Mouse (Mus musculus) kidney, embryonic 16.5 days (tissue): ENCODE results near the gene Ntsr1. TPM values are rescaled to one million over a fixed set of nuclear protein-coding genes. Genes with fewer than 3 reads are reported as not detected.
A peak's percentile ranks its signal among the peaks of the same experiment; 100 is the strongest.

Experiments
- ATAC-seq: fragments of 200-750 bp; cut with Nextera tagmentation; 2 replicates; pipeline ENCODE4 v1.8.0; 2017; ENCODE audit warnings: moderate TSS enrichment; ENCODE audit not compliant: low FRiP score, low TSS enrichment
- H3K27ac ChIP-seq: fragments of 300-500 bp; sonication (generic); 2 replicates; pipeline ENCODE4 v1.5.1; 2014; ENCODE audit warnings: low read length
- H3K27me3 ChIP-seq: fragments of 300-500 bp; sonication (generic); 2 replicates; pipeline ENCODE4 v1.6.1; 2014; ENCODE audit warnings: low read length, control low read depth, mixed read lengths; ENCODE audit not compliant: insufficient read depth
- H3K36me3 ChIP-seq: fragments of 300-500 bp; sonication (generic); 2 replicates; pipeline ENCODE4 v1.6.1; 2014; ENCODE audit warnings: low read length, control low read depth, mixed read lengths; ENCODE audit not compliant: insufficient read depth
- H3K4me1 ChIP-seq: fragments of 300-500 bp; sonication (generic); 2 replicates; pipeline ENCODE4 v1.6.1; 2014; ENCODE audit warnings: low read length, control low read depth, mixed read lengths; ENCODE audit not compliant: insufficient read depth
- H3K4me2 ChIP-seq: fragments of 300-500 bp; sonication (generic); replicated peaks from 2 replicates; pipeline ENCODE4 v1.6.1; 2014; ENCODE audit warnings: low read depth, low read length
- H3K4me3 ChIP-seq: fragments of 300-500 bp; sonication (generic); 2 replicates; pipeline ENCODE4 v1.5.1; 2014; ENCODE audit warnings: mild to moderate bottlenecking, low read length
- H3K9ac ChIP-seq: fragments of 300-500 bp; sonication (generic); replicated peaks from 2 replicates; pipeline ENCODE4 v1.6.1; 2014; ENCODE audit warnings: low read length
- H3K9me3 ChIP-seq: fragments of 300-500 bp; sonication (generic); 2 replicates; pipeline ENCODE4 v1.6.1; 2016; ENCODE audit warnings: low read length, control low read depth
- WGBS: fragments of 180-500 bp; shearing (Covaris S2); extraction: QIAGEN DNeasy Blood & Tissue Kit; methylation state at CpG from one replicate; pipeline ENCODE4 v1.1.7; 2014; 5-methylcytosine and 5-hydroxymethylcytosine counted together
- polyA plus RNA-seq: library from polyadenylated mRNA; unstranded; fragments of >200 nt; fragmentation: Nextera tagmentation; extraction: Ambion mirVana; gene quantifications from 2 replicates; pipeline ENCODE4 v1.2.1, GENCODE M21; 2015

Gene Ntsr1
- polyA plus RNA-seq, 1 experiment from 2014 or later = 7.4 TPM

GRCm38 (mm10) chr2:180578686-180579085 is 78.9 kb downstream of the Ntsr1 start:
- Histone ChIP-seq H3K9ac (no peak overlapping the region), H3K36me3 (no peaks in the 10 kb centered on the region), H3K27me3 (no peaks in the 10 kb centered on the region), H3K4me1 (peaks cover 21% of the 10 kb centered on the region), H3K27ac (no peak overlapping the region), H3K4me3 (no peak overlapping the region), H3K4me2 (no peak overlapping the region), H3K9me3 (no peaks in the 10 kb centered on the region)
- no peak for ATAC-seq
- 1% methylated on average over 3 of the region's 3 CpGs for WGBS

DNA sequence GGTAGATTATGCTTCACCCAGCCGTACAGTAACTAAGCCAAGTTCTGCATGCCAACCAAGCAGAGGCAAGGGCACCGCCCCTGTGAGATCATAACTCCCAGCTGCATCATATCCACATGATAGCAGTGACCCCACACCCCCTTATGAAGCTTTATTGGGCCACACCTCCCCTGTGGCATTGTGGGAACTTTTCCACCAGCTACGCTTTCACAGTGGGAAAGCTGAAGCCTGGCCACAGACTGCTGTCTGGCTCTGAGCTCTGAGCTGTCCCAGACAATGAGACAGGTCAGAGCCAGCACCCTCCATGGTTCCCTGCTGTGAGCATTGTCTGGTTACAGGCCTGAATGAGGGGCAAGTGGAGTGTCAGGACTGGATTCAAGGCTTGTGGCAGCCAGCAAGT is 81.2 kb downstream of the Ntsr1 start, which contains the start of gene Mrgbp:
TSS of gene Mrgbp (plus strand) at position 303 of the 400 bp plus-strand sequence.
- Histone ChIP-seq H3K4me2 (peak within 1 kb of the TSS; percentile 77; the same call in 1 of the 2 replicates), H3K27ac (no peak within 1 kb of the TSS), H3K27me3 (no peaks in the 10 kb centered on the region), H3K36me3 (peaks cover 6% of the 10 kb centered on the region), H3K9ac (no peak within 1 kb of the TSS), H3K9me3 (no peaks in the 10 kb centered on the region), H3K4me3 (no peak within 1 kb of the TSS), H3K4me1 (peaks cover 20% of the 10 kb centered on the region)
- WGBS = 67% methylated on average over 3 of the region's 3 CpGs
- ATAC-seq = no peak

DNA sequence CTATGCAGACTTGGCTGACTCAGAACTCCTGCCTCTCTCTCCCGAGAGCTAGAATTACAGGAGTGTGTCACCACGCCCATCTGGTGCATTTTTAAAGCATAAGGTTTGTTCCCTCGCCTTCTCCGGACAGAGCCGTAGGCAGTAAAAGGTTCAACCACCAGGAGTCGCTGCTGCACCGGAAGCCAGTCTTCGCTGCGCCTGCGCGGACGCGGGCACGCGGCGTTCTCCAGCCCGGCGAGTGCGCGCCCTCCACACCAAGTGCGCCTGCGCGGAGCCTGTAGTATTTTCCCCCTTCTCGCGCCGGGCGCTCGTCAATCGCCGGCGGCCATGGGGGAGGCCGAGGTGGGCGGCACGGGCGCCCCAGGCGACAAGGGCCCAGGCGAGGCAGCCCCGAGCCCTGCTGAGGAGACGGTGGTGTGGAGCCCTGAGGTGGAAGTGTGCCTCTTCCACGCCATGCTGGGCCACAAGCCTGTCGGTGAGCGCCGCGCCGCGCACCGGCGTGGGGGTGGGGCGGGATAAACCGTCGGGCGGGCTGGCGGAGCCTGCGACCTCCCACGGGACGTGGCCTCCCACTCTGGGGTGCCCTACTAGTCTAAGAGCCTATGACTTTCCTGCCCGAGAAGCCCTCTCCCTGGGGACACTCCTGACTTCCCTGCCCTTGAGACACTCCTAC is 82.8 kb downstream of the Ntsr1 start:
- peak; percentile 81 for ATAC-seq
- Histone ChIP-seq H3K27me3 (no peaks in the 10 kb centered on the region), H3K4me1 (peaks cover 17% of the 10 kb centered on the region), H3K9ac (peak overlapping the region; percentile 97), H3K4me2 (peak overlapping the region; percentile 77), H3K27ac (peak overlapping the region; percentile 26), H3K9me3 (no peaks in the 10 kb centered on the region), H3K4me3 (peak overlapping the region; percentile 70), H3K36me3 (peaks cover 17% of the 10 kb centered on the region)
- WGBS = under 1% methylated on average over 55 of the region's 57 CpGs

GRCm38 (mm10) chr2:180583154-180583507 is 83.4 kb downstream of the Ntsr1 start:
- no peaks in the 10 kb centered on the region for H3K9me3 ChIP-seq
- H3K4me3 ChIP-seq = peak overlapping the region; percentile 70
- H3K4me1 ChIP-seq = peaks cover 17% of the 10 kb centered on the region
- 23% methylated on average over 6 of the region's 7 CpGs for WGBS
- peak overlapping the region; percentile 97 for H3K9ac ChIP-seq
- no peak overlapping the region; the same call in 1 of the 2 replicates for H3K27ac ChIP-seq
- H3K36me3 ChIP-seq = peaks cover 17% of the 10 kb centered on the region
- H3K27me3 ChIP-seq = no peaks in the 10 kb centered on the region
- ATAC-seq = no peak
- H3K4me2 ChIP-seq = peak overlapping the region; percentile 77

GRCm38 (mm10) chr2:180588736-180589122 is 89.0 kb downstream of the Ntsr1 start:
- Histone ChIP-seq H3K4me3 (peak overlapping the region; percentile 91), H3K4me2 (peak overlapping the region; percentile 81), H3K27me3 (no peaks in the 10 kb centered on the region), H3K36me3 (peaks cover 41% of the 10 kb centered on the region), H3K4me1 (peaks cover 13% of the 10 kb centered on the region), H3K9me3 (no peaks in the 10 kb centered on the region), H3K27ac (peak overlapping the region; percentile 92), H3K9ac (peak overlapping the region; percentile 89)
- WGBS = 50% methylated on average over 6 of the region's 6 CpGs
- ATAC-seq = 0 out of 2 replicates have a peak, but pooled peaks have one; percentile 7

DNA sequence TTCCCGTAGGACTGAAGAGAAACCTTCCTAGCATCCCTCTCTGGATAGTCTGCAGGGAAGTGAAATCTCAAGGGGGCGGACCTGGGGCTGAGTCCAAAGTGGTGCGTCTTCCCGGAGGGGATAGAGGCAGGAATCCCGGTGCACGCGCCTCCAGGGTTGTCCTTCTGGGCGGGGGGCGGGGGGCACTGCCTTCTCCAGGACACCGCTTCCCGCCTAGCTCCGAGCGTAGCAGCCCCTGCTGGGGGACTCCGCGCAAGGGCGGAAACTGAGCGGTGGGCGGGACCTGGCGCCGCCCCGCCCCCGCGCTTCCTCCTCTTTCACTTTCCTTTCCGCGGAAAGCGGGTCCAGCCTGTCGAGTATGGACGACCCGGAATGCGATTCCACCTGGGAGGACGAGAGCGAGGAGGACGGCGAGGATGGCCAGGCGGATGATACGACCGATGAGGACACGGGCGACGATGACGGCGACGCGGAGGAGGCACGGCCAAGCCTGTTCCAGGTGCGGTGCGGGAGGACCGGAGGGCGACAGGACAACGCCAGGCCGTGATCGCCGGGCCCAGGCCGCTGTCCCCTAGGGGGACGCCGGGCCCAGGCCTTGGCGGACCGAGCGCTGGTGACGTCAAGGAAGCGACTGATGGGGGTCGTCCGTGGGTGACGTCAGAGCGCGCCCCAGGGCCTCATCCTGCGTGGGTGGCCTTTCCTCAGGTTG is 89.5 kb downstream of the Ntsr1 start, which contains the start of gene Ogfr:
TSS of gene Ogfr (plus strand) at position 123 of the 709 bp plus-strand sequence.
- peak within 1 kb of the TSS; percentile 81 for H3K4me2 ChIP-seq
- peak within 1 kb of the TSS; percentile 92 for H3K27ac ChIP-seq
- H3K27me3 ChIP-seq = no peaks in the 10 kb centered on the region
- no peaks in the 10 kb centered on the region for H3K9me3 ChIP-seq
- WGBS = under 1% methylated on average over 67 of the region's 67 CpGs
- peak within 1 kb of the TSS; percentile 89 for H3K9ac ChIP-seq
- peak; percentile 93 for ATAC-seq
- H3K4me1 ChIP-seq = peaks cover 8% of the 10 kb centered on the region
- H3K4me3 ChIP-seq = peak within 1 kb of the TSS; percentile 91
- H3K36me3 ChIP-seq = peaks cover 47% of the 10 kb centered on the region

Other genes starting within 250 kb of the Ntsr1 start
- gene Rps21, start 242.6 kb upstream of the Ntsr1 start, polyA plus RNA-seq = 435 and 485 TPM in 2 replicates
- 6.7 and 11.2 TPM in 2 replicates for gene Cables2, start 226.5 kb upstream of the Ntsr1 start, polyA plus RNA-seq
- gene Rbbp8nl, start 210.1 kb upstream of the Ntsr1 start, polyA plus RNA-seq = 1.5 and 1.6 TPM in 2 replicates
- gene Gata5, start 165.3 kb upstream of the Ntsr1 start, polyA plus RNA-seq = 3.9 and 4.6 TPM in 2 replicates
- 3.2 and 3.3 TPM in 2 replicates for gene Slco4a1, start 43.7 kb upstream of the Ntsr1 start, polyA plus RNA-seq
- 43.7 and 43.9 TPM in 2 replicates for gene Mrgbp, start 81.3 kb downstream of the Ntsr1 start, polyA plus RNA-seq
- 67.3 and 69.3 TPM in 2 replicates for gene Ogfr, start 89.3 kb downstream of the Ntsr1 start, polyA plus RNA-seq
- gene Col9a3, start 97.8 kb downstream of the Ntsr1 start, polyA plus RNA-seq = 9.5 and 9.8 TPM in 2 replicates
- gene Tcfl5, start 142.7 kb downstream of the Ntsr1 start, polyA plus RNA-seq = 0.09 and 0.15 TPM in 2 replicates
- gene Dido1, start 210.0 kb downstream of the Ntsr1 start, polyA plus RNA-seq = 26.8 and 29.0 TPM in 2 replicates
- 56.3 and 56.8 TPM in 2 replicates for gene Gid8, start 210.1 kb downstream of the Ntsr1 start, polyA plus RNA-seq
- gene Slc17a9, start 225.3 kb downstream of the Ntsr1 start, polyA plus RNA-seq = 0.40 and 0.66 TPM in 2 replicates